Mouse (Mus musculus): ENCODE data around the gene Frmd5. TPM values are rescaled to one million over a fixed set of nuclear protein-coding genes. Genes with fewer than 3 reads are reported as not detected.

The Frmd5 gene
- polyA plus RNA-seq, 1 experiment from 2014 or later: 33.9 TPM

DNA sequence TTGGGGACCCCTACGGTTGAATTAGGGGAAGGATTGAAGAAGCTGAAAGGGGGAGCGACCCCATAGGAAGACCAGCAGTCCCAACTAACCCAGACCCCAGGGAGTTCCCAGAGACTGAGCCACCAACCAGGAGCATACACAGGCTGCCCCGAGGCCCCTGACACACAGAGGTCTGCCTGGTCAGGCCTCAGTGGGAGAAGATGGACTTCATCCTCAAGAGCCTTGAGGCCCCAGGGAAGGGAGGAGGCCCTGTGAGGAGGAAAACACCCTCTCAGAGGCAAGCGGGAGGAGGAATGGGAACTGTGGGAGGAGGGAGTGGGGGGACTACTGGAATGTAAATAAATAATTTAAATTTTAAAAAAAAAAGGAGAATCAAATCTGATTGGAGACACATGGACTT is 160.4 kb downstream of the Frmd5 start:
- no peak for ATAC-seq (replicated peaks)
- no peaks in the 10 kb centered on the region for H3K36me3 ChIP-seq (replicated peaks)
- 80% methylated on average over 4 of the region's 4 CpGs for WGBS
- no peak overlapping the region for H3K9ac ChIP-seq
- H3K4me1 ChIP-seq: 0 out of 2 replicates have a peak, but pooled peaks cover 3% of the 10 kb centered on the region
- no peak overlapping the region for H3K4me2 ChIP-seq
- no peak overlapping the region for H3K27ac ChIP-seq
- no peak overlapping the region for H3K4me3 ChIP-seq
- H3K27me3 ChIP-seq (replicated peaks): no peaks in the 10 kb centered on the region
- no peaks in the 10 kb centered on the region for H3K9me3 ChIP-seq

DNA sequence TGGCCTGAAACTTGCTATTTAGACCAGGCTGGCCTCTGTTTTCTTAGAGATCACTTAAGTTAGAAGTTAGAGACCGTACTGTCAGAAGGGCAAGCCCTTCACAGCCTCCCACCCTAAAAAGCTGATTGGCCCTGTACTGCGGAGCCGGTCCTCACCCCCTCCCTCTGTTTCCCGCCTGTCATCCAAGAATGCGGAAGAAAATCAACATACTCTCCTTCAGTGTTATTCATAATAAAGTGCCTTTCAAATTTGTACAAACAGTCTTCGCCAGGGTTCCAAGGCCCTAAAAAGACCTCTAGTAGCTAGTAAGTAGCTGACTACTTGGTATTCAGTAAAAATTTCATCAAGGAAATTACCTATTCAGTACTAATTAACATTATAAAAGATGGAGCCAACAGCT is 164.0 kb downstream of the Frmd5 start:
- Histone ChIP-seq H3K27me3 (replicated peaks) (no peaks in the 10 kb centered on the region), H3K4me1 (peaks cover 13% of the 10 kb centered on the region), H3K9me3 (no peaks in the 10 kb centered on the region), H3K4me3 (no peak overlapping the region), H3K4me2 (no peak overlapping the region), H3K9ac (no peak overlapping the region), H3K36me3 (replicated peaks) (no peaks in the 10 kb centered on the region), H3K27ac (no peak overlapping the region)
- WGBS: 32% methylated on average over 6 of the region's 6 CpGs
- no peak for ATAC-seq (replicated peaks)

DNA sequence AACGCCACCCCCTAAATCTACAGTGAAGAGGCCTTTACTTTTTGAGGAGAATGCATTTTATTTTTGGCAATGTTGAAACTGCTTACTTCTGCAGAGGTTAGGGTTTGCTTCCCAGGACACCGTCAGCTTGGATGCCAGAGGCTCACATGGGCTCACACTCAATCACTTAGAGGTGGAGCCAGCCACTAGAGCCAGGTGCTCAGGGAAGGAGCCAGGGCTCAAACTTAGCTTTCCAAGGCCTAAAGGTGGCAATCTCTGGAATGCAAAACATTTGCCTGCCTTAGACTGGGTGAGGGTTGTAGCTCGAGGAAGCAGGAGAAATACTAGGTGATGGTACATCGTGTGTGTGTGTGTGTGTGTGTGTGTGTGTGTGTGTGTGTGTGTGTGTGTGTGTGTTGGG is 174.8 kb downstream of the Frmd5 start:
- Histone ChIP-seq H3K9me3 (no peaks in the 10 kb centered on the region), H3K4me3 (no peak overlapping the region), H3K27me3 (replicated peaks) (no peaks in the 10 kb centered on the region), H3K36me3 (replicated peaks) (no peaks in the 10 kb centered on the region), H3K4me2 (no peak overlapping the region), H3K4me1 (0 out of 2 replicates have a peak, but pooled peaks cover 3% of the 10 kb centered on the region), H3K27ac (no peak overlapping the region), H3K9ac (no peak overlapping the region)
- 80% methylated on average over 4 of the region's 4 CpGs for WGBS
- ATAC-seq (replicated peaks): no peak

DNA sequence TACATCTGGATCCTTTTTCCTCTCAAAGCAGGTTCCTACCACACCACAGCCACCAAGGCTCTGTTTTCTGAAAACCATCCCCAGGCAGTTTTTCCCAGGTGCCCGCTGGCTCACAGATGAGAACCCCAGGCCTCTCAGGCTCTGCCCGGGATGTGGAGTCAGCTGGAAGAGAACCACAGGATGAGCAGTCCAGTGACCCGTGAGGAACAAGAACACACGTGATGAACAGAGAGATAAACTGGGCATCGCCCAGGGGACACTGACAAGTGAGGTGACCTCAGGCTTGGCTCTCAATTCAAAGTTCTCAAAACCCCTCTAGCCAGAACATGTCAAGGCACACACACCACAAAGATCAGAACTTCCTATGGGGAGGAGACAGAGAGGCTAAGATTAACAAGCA is 176.6 kb downstream of the Frmd5 start:
- Histone ChIP-seq H3K9ac (no peak overlapping the region), H3K9me3 (no peaks in the 10 kb centered on the region), H3K4me3 (no peak overlapping the region), H3K27me3 (replicated peaks) (no peaks in the 10 kb centered on the region), H3K27ac (no peak overlapping the region), H3K4me2 (no peak overlapping the region), H3K4me1 (0 out of 2 replicates have a peak, but pooled peaks cover 3% of the 10 kb centered on the region), H3K36me3 (replicated peaks) (no peaks in the 10 kb centered on the region)
- whole genome bisulfite sequencing: 66% methylated on average over 5 of the region's 5 CpGs
- no peak for ATAC-seq (replicated peaks)

- no peak overlapping the region for H3K27ac ChIP-seq
- no peak overlapping the region for H3K9ac ChIP-seq
- H3K4me3 ChIP-seq: no peak overlapping the region
- no peaks in the 10 kb centered on the region for H3K36me3 ChIP-seq (replicated peaks)
- H3K4me1 ChIP-seq: 0 out of 2 replicates have a peak, but pooled peaks cover 3% of the 10 kb centered on the region
- H3K9me3 ChIP-seq: no peaks in the 10 kb centered on the region
- H3K4me2 ChIP-seq: no peak overlapping the region
- no peaks in the 10 kb centered on the region for H3K27me3 ChIP-seq (replicated peaks)
- 70% methylated on average over 10 of the region's 10 CpGs for WGBS
- ATAC-seq (replicated peaks): no peak
Observed at GRCm38 (mm10) chr2:121628290-121628689, 178.6 kb downstream of the Frmd5 start.

- WGBS: 93% methylated on average over 3 of the region's 3 CpGs
- Histone ChIP-seq H3K27ac (no peak overlapping the region), H3K4me2 (no peak overlapping the region), H3K4me3 (no peak overlapping the region), H3K9ac (no peak overlapping the region), H3K4me1 (peaks cover 14% of the 10 kb centered on the region), H3K27me3 (replicated peaks) (no peaks in the 10 kb centered on the region), H3K36me3 (replicated peaks) (no peaks in the 10 kb centered on the region), H3K9me3 (no peaks in the 10 kb centered on the region)
- ATAC-seq (replicated peaks): no peak
Observed at GRCm38 (mm10) chr2:121625901-121626300, 181.0 kb downstream of the Frmd5 start.

DNA sequence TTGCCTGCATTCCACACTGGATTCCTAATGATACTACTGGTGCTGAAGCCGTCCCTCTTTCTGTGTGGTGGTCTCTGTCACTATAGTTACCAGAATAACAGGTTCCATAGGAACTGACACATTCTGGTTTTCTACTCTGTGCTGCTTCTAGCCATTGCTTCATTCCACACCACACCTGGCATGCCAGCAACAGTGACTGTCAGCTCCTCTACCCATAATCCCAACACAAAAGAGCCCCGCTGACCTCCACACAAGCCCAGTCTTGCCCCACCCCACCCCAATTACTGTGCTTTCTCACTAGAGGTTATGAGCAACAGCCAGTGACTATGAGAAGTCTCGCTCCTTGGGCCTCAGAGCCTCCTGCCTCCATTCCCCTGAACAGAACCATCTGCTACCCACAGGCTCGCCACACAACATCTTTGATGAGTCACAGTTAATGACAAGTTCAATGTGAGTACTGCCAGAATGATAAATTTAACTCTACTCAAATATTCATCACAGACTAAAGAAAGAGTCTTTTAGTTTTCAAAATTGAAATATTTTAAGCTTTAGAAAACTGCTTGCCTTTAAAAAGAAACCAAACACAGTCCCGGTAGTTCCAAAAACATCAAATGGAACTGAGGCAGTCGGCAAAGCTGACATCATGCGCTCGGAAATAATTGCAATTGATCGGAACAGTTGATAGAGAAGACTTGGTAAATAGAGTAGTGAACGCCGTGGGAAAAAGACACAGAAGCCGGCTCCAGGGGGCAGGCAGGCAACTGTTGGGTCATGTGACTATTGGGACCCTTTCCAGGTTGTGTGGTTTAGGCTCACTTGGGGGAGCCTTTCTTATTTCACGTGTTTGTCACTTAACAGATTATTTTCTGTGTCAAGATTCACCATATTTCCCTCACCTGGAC is 185.4 kb downstream of the Frmd5 start:
- Histone ChIP-seq H3K9ac (no peak overlapping the region), H3K4me2 (no peak overlapping the region), H3K27ac (peak overlapping the region; percentile 20; the same call in 1 of the 2 replicates), H3K36me3 (replicated peaks) (no peaks in the 10 kb centered on the region), H3K4me1 (peaks cover 14% of the 10 kb centered on the region), H3K4me3 (no peak overlapping the region), H3K27me3 (replicated peaks) (no peaks in the 10 kb centered on the region), H3K9me3 (no peaks in the 10 kb centered on the region)
- peak; percentile 55 for ATAC-seq (replicated peaks)
- WGBS: 38% methylated on average over 13 of the region's 13 CpGs

DNA sequence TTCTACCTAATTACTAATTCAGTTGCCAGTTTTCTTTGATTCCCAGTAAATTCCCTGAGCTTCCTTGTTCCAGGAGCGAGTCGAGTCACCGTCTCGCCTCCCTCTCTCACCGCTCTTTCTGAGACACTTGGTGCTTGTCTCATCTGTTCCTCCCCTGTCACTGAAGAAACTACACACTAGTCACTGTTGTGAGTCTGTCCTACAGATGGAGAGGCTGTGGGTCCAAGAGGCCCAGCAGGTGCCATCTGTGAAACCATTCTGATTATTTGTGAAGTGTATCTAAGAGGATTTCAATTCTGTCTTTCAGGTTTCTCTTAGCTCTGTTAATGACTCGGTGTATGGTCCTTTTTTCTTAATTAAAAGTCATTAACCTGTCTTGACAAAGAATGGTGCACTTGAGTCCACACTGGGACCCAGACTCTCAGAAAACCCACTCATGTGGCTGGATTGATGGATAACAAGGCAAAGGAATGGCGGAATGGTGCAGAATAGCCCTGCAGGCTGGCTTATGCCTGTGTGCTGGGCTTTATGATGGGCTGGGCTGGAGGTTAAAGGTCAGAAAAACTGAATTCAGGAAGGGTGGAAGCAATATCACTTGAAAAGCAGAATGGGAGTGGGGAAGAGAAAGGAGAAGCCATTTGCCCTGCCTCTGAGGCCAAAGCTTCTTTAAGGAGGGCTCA is 186.2 kb downstream of the Frmd5 start:
- Histone ChIP-seq H3K9me3 (no peaks in the 10 kb centered on the region), H3K27me3 (replicated peaks) (no peaks in the 10 kb centered on the region), H3K4me1 (peaks cover 14% of the 10 kb centered on the region), H3K4me2 (no peak overlapping the region), H3K27ac (0 out of 2 replicates have a peak overlapping the region, but pooled peaks have one; percentile 20), H3K4me3 (no peak overlapping the region), H3K36me3 (replicated peaks) (no peaks in the 10 kb centered on the region), H3K9ac (no peak overlapping the region)
- peak; percentile 41; the same call in 1 of the 2 replicates for ATAC-seq (replicated peaks)
- 53% methylated on average over 7 of the region's 7 CpGs for WGBS

DNA sequence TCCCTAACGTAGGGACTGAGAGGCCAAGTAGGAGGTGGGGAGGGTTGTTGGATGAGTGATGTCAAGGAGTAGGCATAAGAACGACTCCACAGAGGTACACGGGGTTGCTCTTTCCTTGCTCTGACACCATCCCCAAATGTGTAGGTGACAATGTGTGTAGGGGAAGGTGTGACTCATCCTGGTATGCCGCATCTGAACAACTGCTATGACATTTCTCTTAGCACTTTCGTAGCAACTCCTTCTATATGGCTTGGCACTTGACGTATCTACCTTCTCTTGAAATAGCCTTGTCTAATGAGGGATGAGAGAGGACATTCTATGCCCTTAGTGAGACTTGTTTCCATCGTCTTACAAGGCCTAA is 191.7 kb downstream of the Frmd5 start:
- 89% methylated on average over 7 of the region's 7 CpGs for WGBS
- ATAC-seq (replicated peaks): no peak
- no peaks in the 10 kb centered on the region for H3K9me3 ChIP-seq
- H3K4me2 ChIP-seq: no peak overlapping the region
- H3K4me3 ChIP-seq: no peak overlapping the region
- no peaks in the 10 kb centered on the region for H3K36me3 ChIP-seq (replicated peaks)
- peaks cover 20% of the 10 kb centered on the region for H3K4me1 ChIP-seq
- no peak overlapping the region for H3K27ac ChIP-seq
- no peak overlapping the region for H3K9ac ChIP-seq
- no peaks in the 10 kb centered on the region for H3K27me3 ChIP-seq (replicated peaks)

DNA sequence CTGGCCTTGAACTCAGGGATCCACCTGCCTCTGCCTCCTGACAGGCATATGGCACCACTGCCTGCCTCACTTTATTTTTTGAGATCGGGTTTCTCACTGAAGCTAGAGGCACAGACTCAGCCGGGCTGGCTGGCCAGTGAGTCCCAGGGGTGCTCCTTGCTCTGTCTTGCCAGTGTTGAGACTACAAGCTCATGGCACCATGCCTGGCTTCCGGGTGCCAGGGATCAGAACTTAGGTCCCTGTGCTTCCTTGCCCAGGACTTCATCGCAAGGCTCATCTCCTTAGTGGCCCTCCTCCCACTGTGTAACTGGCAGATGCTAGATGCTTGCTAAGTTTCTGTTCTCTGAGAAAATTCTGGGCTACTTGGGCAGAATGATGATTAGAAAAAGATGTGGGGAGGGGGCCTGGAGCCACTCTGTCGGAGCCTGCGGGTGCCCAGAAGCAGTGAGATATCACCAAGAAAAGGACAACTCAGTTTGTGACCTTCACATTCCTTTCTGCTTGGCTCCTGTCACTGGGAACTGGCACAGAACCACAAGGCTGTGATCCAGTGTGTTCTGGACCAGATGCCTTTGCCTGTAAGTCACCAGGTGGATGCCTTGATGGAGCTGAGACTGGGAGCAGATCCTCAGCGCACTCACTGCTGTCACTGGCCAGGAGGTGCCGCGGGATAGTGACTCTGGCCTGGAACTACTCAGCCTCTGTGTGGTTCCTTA is 192.2 kb downstream of the Frmd5 start:
- H3K9me3 ChIP-seq: no peaks in the 10 kb centered on the region
- no peaks in the 10 kb centered on the region for H3K36me3 ChIP-seq (replicated peaks)
- H3K4me2 ChIP-seq: no peak overlapping the region
- no peak overlapping the region for H3K9ac ChIP-seq
- peaks cover 25% of the 10 kb centered on the region for H3K4me1 ChIP-seq
- 87% methylated on average over 9 of the region's 9 CpGs for WGBS
- no peaks in the 10 kb centered on the region for H3K27me3 ChIP-seq (replicated peaks)
- ATAC-seq (replicated peaks): no peak
- H3K27ac ChIP-seq: no peak overlapping the region
- no peak overlapping the region for H3K4me3 ChIP-seq

DNA sequence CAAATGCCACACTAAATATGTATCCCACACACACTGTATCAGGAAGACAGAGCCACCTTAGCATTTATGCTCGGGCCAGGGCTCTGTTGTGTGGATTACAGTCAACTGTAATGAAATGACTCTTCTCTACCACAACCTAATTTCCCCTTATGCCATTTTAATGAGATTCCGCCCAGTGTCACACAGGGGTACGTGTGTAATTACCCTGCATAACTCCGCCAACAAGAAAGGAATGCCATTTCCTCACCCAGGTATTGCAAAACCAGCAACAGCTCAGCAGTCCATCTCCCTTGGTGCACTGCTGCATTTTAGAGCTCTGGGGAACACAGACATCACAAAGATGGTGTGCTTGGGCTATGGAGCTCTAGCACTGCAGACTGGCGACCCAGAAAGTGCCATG is 194.8 kb downstream of the Frmd5 start:
- H3K9ac ChIP-seq: no peak overlapping the region
- ATAC-seq (replicated peaks): no peak
- H3K4me2 ChIP-seq: no peak overlapping the region
- no peaks in the 10 kb centered on the region for H3K9me3 ChIP-seq
- H3K4me3 ChIP-seq: no peak overlapping the region
- no peaks in the 10 kb centered on the region for H3K36me3 ChIP-seq (replicated peaks)
- peaks cover 30% of the 10 kb centered on the region for H3K4me1 ChIP-seq
- no peaks in the 10 kb centered on the region for H3K27me3 ChIP-seq (replicated peaks)
- 50% methylated on average over 5 of the region's 5 CpGs for WGBS
- peak overlapping the region; percentile 57 for H3K27ac ChIP-seq
